Comparison of ENCODE assay signal across 12 mouse cellular contexts in the genomic region with DNA sequence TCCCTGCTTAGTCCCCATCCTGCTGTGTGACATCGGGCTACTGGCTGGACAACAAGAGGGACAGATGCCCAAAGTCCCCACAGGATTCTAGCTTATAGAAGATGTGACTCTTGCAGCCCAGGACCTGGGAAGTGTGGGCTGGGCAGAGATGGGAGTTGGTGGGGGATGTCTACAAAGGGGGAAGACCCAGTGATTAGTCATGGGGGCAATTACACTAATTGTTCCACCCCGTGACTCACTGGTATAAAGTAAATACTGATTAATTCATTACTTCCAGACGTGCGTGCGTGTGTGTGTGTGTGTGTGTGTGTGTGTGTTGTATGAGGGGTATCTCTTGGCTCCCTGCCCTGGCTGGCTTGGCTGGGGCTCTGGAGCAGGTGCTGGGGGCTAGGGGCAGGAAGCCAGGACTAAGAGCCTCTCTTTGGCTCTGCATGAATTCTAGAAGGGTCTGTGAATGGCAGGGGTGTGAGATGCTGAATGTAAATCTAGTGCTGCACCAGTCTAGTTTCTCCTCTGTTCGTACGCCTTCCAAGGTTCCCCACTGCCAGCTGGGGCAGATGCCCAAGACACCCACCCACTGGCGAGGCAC. TPM values are rescaled to one million over a fixed set of nuclear protein-coding genes. Genes with fewer than 3 reads are reported as not detected.
A peak's percentile ranks its signal among the peaks of the same experiment; 100 is the strongest.
DNase-seq lines count a peak whose midpoint lies in the region; ATAC-seq lines count a peak whose summit lies in the region.
"Had no signal": no experiment of that assay in that cellular context is flagged by ENCODE, and none has a peak within 500 bp of the region (broad histone marks: within the 10 kb centered on the region; RNA-seq: fewer than 3 reads in every experiment).

No protein-coding gene starts in this region.

- peak; percentile 85 for ATAC-seq in forebrain, embryonic 16.5 days
- 0 out of 2 replicates have a peak, but pooled peaks have one; percentile 13 for ATAC-seq in midbrain, embryonic 16.5 days

- no peak overlapping the region for H3K4me3 ChIP-seq in forebrain, embryonic 16.5 days (replicated peaks; ENCODE audit: low read length)
- no peak overlapping the region for H3K4me3 ChIP-seq in midbrain, embryonic 16.5 days (ENCODE audit: low read depth, low read length)
- H3K4me3 ChIP-seq: limb, embryonic 10.5 days had no signal

- no peak overlapping the region for H3K9ac ChIP-seq in forebrain, embryonic 16.5 days (replicated peaks; ENCODE audit: low read depth, low read length)
- peak overlapping the region; percentile 26; the same call in 1 of the 2 replicates for H3K9ac ChIP-seq in midbrain, embryonic 16.5 days (ENCODE audit: low read depth, low read length)

- DNase-seq in cerebellum, adult 9-11 months: peak; percentile 21
- no peak for DNase-seq in cerebellum, adult 9-10 months
- DNase-seq in layer of hippocampus, postnatal 10 days (ENCODE audit: low spot score in 2 of 2): peak; percentile 76 to 82
- DNase-seq in layer of hippocampus, adult 8-10 months (ENCODE audit: low spot score in 2 of 2): no peak
- DNase-seq in thymus, postnatal 0 days (ENCODE audit: low spot score): no peak
- no peak for DNase-seq in kidney, postnatal 14 days
- DNase-seq: heart, adult 11 months; heart, postnatal 14 days; lung, adult 18-20 months had no signal

- WGBS in forebrain, embryonic 16.5 days: 11% methylated on average over 8 of the region's 8 CpGs
- WGBS in midbrain, embryonic 16.5 days: 27% methylated on average over 8 of the region's 8 CpGs

- H3K36me3 ChIP-seq in forebrain, embryonic 16.5 days (ENCODE audit: control insufficient read depth, insufficient read depth): 0 out of 2 replicates have a peak, but pooled peaks cover 3% of the 10 kb centered on the region
- H3K36me3 ChIP-seq in midbrain, embryonic 16.5 days (ENCODE audit: control insufficient read depth, insufficient read depth, low read length): peaks cover 6% of the 10 kb centered on the region; the same call in 1 of the 2 replicates

- H3K27ac ChIP-seq in forebrain, embryonic 16.5 days (ENCODE audit: low read length): peak overlapping the region; percentile 86
- H3K27ac ChIP-seq in midbrain, embryonic 16.5 days (ENCODE audit: low read length): peak overlapping the region; percentile 95
- H3K27ac ChIP-seq: limb, embryonic 10.5 days had no signal

- no peaks in the 10 kb centered on the region for H3K9me3 ChIP-seq in forebrain, embryonic 16.5 days (ENCODE audit: control insufficient read depth, low read length)
- H3K9me3 ChIP-seq in midbrain, embryonic 16.5 days (replicated peaks; ENCODE audit: control insufficient read depth, low read length, poor library complexity, severe bottlenecking): no peaks in the 10 kb centered on the region
- H3K9me3 ChIP-seq: limb, embryonic 10.5 days had no signal

- no peaks in the 10 kb centered on the region for H3K27me3 ChIP-seq in forebrain, embryonic 16.5 days (replicated peaks; ENCODE audit: control insufficient read depth, insufficient read depth, low read length)
- H3K27me3 ChIP-seq in midbrain, embryonic 16.5 days (ENCODE audit: control insufficient read depth, insufficient read depth, low read depth, low read length): no peaks in the 10 kb centered on the region

- H3K4me2 ChIP-seq in forebrain, embryonic 16.5 days (ENCODE audit: low read length): no peak overlapping the region
- H3K4me2 ChIP-seq in midbrain, embryonic 16.5 days (ENCODE audit: low read length): peak overlapping the region; percentile 43; the same call in 1 of the 2 replicates

- H3K4me1 ChIP-seq in forebrain, embryonic 16.5 days (replicated peaks; ENCODE audit: control insufficient read depth, insufficient read depth, low read length): peaks cover 54% of the 10 kb centered on the region
- peaks cover 61% of the 10 kb centered on the region for H3K4me1 ChIP-seq in midbrain, embryonic 16.5 days (ENCODE audit: control insufficient read depth, insufficient read depth, low read length)

RNA-seq across cellular contexts. Expression of gene Sdc3, which starts 22.5 kb away (rescaled TPM):
- total RNA-seq in layer of hippocampus, postnatal 10 days (2021): 100 to 1,000 TPM; 368 to 378 TPM
- total RNA-seq in layer of hippocampus, adult 8-10 months (2022): 100 to 1,000 TPM; 146 to 169 (median 150) TPM
- 89.6 and 113 TPM in 2 replicates for polyA plus RNA-seq in forebrain, embryonic 16.5 days (2015; fragmentation: Nextera tagmentation; extraction: Ambion mirVana)
- 188 and 205 TPM in 2 replicates for polyA plus RNA-seq in midbrain, embryonic 16.5 days (2015; fragmentation: Nextera tagmentation; extraction: Ambion mirVana)
- polyA plus RNA-seq in thymus, postnatal 0 days (2015; fragmentation: Nextera tagmentation; extraction: Ambion mirVana): 4.8 and 5.1 TPM in 2 replicates

Comparison
In these comparisons a context has a peak if more than half of its experiments do, and no peak if none do; other contexts are left out.
1. DNase-seq: peak in cerebellum, adult 9-11 months (single experiment) and layer of hippocampus, postnatal 10 days (2 of 2); none in cerebellum, adult 9-10 months (single experiment), layer of hippocampus, adult 8-10 months (0 of 2), thymus, postnatal 0 days (single experiment) and kidney, postnatal 14 days (single experiment).
2. RNA of gene Sdc3, which starts 22.5 kb away (polyA plus RNA-seq): 188 to 205 TPM in midbrain, embryonic 16.5 days and 89.6 to 113 TPM in forebrain, embryonic 16.5 days; 4.8 to 5.1 TPM in thymus, postnatal 0 days; every median in the first group is over 10 times any median in the second.